Mouse (Mus musculus) heart, postnatal 36 days (tissue): ENCODE data around the gene Gcnt1. TPM values are rescaled to one million over a fixed set of nuclear protein-coding genes. Genes with fewer than 3 reads are reported as not detected.

Experiments
- DNase-seq, 2 experiments: peaks; one replicate each; pipeline ENCODE4 v3.0.0; 2021 to 2022
- intact Hi-C: fragments of 180-260 bp; cut with DNase I; formaldehyde crosslinking; loops from one replicate; pipeline ENCODE4 v1.15.1; 2025
- total RNA-seq, 2 experiments: library from RNA; stranded (reverse); gene quantifications; 2 replicates each; pipeline ENCODE4 v1.2.3; 2021

Gcnt1 gene
- total RNA-seq, 2 experiments from 2014 or later, result 13.2 to 17.8 TPM

GRCm38 (mm10) chr19:17334644-17335333, 37.9 kb downstream of the Gcnt1 start:
- intact Hi-C loops, result no loop called here
- DNase-seq, result no peak

GRCm38 (mm10) chr19:17333043-17333442, 39.6 kb downstream of the Gcnt1 start:
- peak in 1 of 2 experiments; percentile 34 for DNase-seq
- intact Hi-C loops, result no loop called here

GRCm38 (mm10) chr19:17328916-17329315, 43.7 kb downstream of the Gcnt1 start:
- no peak for DNase-seq

GRCm38 (mm10) chr19:17327881-17328404, 44.7 kb downstream of the Gcnt1 start:
- no peak for DNase-seq
- intact Hi-C loops, result no loop called here

More at GRCm38 (mm10) chr19:17328916-17329315, 43.7 kb downstream of the Gcnt1 start:
- intact Hi-C loops, result no loop called here

GRCm38 (mm10) chr19:17323689-17324241, 48.9 kb downstream of the Gcnt1 start:
- DNase-seq, result no peak
- intact Hi-C loops, result no loop called here

GRCm38 (mm10) chr19:17323006-17323688, 49.5 kb downstream of the Gcnt1 start:
- intact Hi-C loops, result no loop called here
- DNase-seq, result no peak

- DNase-seq, result no peak
- intact Hi-C loops, result no loop called here
Observed at GRCm38 (mm10) chr19:17319770-17320169, 52.9 kb downstream of the Gcnt1 start.

- intact Hi-C loops, result no loop called here
- DNase-seq, result no peak
Observed at GRCm38 (mm10) chr19:17318733-17319132, 53.9 kb downstream of the Gcnt1 start.

GRCm38 (mm10) chr19:17316311-17317003, 56.2 kb downstream of the Gcnt1 start:
- intact Hi-C loops, result no loop called here
- no peak for DNase-seq

GRCm38 (mm10) chr19:17314451-17314850, 58.2 kb downstream of the Gcnt1 start:
- intact Hi-C loops, result no loop called here

GRCm38 (mm10) chr19:17313766-17314165, 58.9 kb downstream of the Gcnt1 start:
- intact Hi-C loops, result no loop called here
- DNase-seq, result no peak

More at GRCm38 (mm10) chr19:17314451-17314850, 58.2 kb downstream of the Gcnt1 start:
- DNase-seq, result no peak

- intact Hi-C loops, result no loop called here
- DNase-seq, result peak in 1 of 2 experiments; percentile 13
Observed at GRCm38 (mm10) chr19:17312671-17313180, 59.9 kb downstream of the Gcnt1 start.

GRCm38 (mm10) chr19:17311501-17311900, 61.1 kb downstream of the Gcnt1 start:
- no peak for DNase-seq
- intact Hi-C loops, result no loop called here

- intact Hi-C loops, result no loop called here
Observed at GRCm38 (mm10) chr19:17311031-17311430, 61.6 kb downstream of the Gcnt1 start.

GRCm38 (mm10) chr19:17296081-17296480, 76.6 kb downstream of the Gcnt1 start:
- intact Hi-C loops, result no loop called here
- DNase-seq, result no peak

More at GRCm38 (mm10) chr19:17311031-17311430, 61.6 kb downstream of the Gcnt1 start:
- DNase-seq, result no peak

- no peak for DNase-seq
- intact Hi-C loops, result no loop called here
Observed at GRCm38 (mm10) chr19:17295211-17295766, 77.4 kb downstream of the Gcnt1 start.

- DNase-seq, result peak in 1 of 2 experiments; percentile 5
Observed at GRCm38 (mm10) chr19:17294136-17294535, 78.5 kb downstream of the Gcnt1 start.

GRCm38 (mm10) chr19:17289526-17289925, 83.1 kb downstream of the Gcnt1 start:
- intact Hi-C loops, result no loop called here
- no peak for DNase-seq

More at GRCm38 (mm10) chr19:17294136-17294535, 78.5 kb downstream of the Gcnt1 start:
- intact Hi-C loops, result no loop called here

GRCm38 (mm10) chr19:17286004-17286403, 86.6 kb downstream of the Gcnt1 start:
- intact Hi-C loops, result no loop called here
- DNase-seq, result no peak

- no peak for DNase-seq
- intact Hi-C loops, result no loop called here
Observed at GRCm38 (mm10) chr19:17283317-17283716, 89.3 kb downstream of the Gcnt1 start.
